Mouse (Mus musculus) heart, adult 10 weeks (tissue): ENCODE results near the gene Prkca. TPM values are rescaled to one million over a fixed set of nuclear protein-coding genes. Genes with fewer than 3 reads are reported as not detected.

Experiments used
- polyA plus RNA-seq: library from polyadenylated mRNA; stranded (reverse); fragments of 350-450 nt; fragmentation: Illumina TruSeq; extraction: RNeasy Lipid Tissue Mini Kit (QIAGEN cat#74804); gene quantifications from one replicate; pipeline ENCODE4 v1.2.3, GENCODE M21; 2014; ENCODE audit warnings: low read depth, low replicate concordance

Gene Prkca
- 14.4 TPM for polyA plus RNA-seq

DNA sequence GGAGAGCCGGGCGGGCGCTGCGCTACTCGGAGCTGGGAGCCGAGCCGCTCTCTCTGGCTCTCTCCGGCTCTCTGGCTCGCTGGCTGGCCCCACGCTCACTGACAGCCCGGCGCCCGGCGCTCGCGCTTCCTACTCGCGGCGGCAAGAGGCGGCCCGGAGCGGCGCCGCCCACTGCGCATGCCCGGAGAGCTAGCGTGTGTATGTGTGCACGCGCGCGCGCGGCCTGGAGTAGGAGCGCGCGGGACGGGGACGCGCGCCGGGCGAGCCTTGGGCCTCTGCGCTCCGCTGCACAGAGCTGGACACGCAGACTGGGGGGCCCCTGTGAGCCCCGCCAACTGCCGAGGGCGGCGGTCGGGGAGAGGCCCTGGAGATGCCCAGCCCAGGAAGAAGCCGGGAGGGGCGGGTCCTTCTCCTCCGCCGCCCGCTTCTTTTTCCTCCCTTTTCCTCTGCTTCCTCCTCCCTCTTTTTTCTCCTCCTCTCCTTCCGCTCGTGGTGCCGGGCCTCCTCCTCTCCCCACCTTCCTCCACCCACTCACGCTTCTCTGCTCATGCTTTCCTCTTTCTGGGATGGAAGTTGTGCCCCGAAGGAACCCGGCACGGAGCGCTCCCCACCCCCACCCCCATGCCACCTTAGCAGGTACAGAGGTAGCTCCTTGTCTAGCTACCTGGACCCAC lies at the start of gene Prkca:
TSS of gene Prkca (minus strand) at position 140 of the 674 bp plus-strand sequence.

DNA sequence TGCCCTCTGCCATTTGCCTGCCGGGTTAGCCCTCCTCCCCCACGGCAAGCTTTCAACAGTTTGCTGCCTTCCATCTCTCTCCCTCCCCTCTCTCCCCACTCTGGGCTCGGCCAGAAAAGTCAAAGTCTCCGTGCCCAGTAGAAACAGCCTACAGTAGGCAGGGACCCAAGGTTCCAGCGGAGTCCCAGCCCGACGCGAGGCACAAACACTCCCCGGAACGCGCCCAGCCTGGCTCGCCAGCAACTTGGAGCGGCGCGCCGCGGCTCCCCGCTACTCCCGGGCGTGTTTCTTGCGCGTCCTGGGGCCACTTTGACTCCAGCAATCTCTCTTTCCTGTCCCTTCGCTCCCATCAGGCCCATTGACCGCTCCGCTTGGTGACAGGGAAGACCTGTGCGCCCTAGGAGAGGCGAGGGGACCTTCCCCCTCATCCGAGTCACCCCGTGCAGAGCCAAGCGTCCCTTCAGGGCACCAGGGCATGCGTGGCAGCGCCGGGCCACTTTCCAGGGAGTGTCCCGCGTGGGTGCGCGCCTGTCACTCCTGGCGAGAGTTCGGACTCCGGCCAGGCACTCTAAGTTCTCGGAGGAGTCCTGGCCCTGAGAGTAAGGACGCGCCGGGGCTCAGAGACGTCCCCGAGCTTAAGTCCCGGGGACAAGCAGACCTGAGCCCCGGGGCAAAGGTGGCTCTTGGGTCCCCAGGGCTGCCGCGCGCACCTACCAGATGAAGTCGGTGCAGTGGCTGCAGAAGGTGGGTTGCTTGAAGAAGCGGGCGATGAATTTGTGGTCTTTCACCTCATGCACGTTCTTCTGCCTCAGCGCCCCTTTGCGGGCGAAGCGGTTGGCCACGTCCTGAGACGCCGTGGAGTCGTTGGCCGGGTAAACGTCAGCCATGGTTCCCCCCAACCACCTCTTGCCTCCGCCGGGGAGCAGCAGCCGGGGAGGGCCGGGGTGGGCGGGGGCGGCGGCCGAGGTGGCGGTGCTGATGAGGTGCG lies 653 bp downstream of the Prkca start, which contains the start of gene Apoh:
TSS of gene Apoh (plus strand) at position 574 of the 988 bp plus-strand sequence.

DNA sequence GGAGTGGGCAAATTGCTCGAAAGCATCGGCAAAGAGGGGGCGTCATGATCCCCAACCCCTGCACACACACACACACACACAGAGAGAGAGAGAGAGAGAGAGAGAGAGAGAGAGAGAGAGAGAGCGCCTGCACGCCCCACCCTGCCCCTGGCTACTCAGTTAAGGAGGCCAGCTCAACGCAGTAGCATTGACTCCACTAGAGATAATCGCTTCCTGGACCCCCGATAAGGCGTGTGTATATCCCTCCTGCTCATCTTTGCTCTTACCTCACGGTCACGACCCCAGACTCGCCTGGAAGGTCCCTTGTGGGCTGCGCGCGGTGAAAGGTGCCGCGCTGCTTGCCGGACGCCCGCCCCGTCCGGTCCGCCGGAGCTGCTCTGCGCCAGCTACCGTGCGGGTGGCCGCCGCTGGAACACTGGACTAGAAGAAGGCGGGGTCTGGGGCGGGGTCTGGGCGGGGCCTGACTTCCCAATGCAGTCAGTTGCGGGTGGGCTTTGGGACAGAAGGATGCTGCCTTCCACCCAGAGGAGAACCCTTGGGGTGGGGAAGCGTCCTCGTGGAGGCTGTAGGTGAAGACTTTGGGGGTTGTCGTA lies 429.0 kb downstream of the Prkca start, which contains the start of gene Cacng5:
TSS of gene Cacng5 (minus strand) at position 422 of the 593 bp plus-strand sequence.

Other genes starting within 250 kb of the Prkca start
- 2.8 TPM for gene Apoh, start 574 bp downstream of the Prkca start, polyA plus RNA-seq
- 11.4 TPM for gene Cep112, start 81.3 kb upstream of the Prkca start, polyA plus RNA-seq